Mouse (Mus musculus) Patski (cell line): ENCODE measurements at regions not wholly inside any gene's neighbourhood (a gene's known extent, or its start where the extent isn't known, plus 50 kb on each side); places are given as distances from the start of the nearest gene placed in this dataset.

Source experiments
- ATAC-seq: fragments of 100-300 bp; one replicate; pipeline ENCODE4 v1.8.0; 2021
- CTCF ChIA-PET: fragments of 350-600 bp; sonication (Branson Sonifier 250); formaldehyde crosslinking; loops from one replicate; lab custom pipeline; 2022; ENCODE audit warnings: inconsistent platforms; lab: Charles Lee
- POLR2A ChIA-PET: fragments of 350-600 bp; sonication (Branson Sonifier 250); formaldehyde crosslinking; loops from one replicate; lab custom pipeline; 2022; ENCODE audit warnings: antibody characterized with exemption, inconsistent platforms; lab: Charles Lee
- DNase-seq: peaks from one replicate; pipeline ENCODE4 v3.0.0-alpha.2; 2011; ENCODE audit warnings: low read depth, low spot score
- H3K27me3 ChIP-seq: fragments of 371-371 bp; one replicate; pipeline ENCODE4 v1.5.1; 2021
- CTCF ChIP-seq: fragments of 100-300 bp; IDR thresholded peaks from one replicate; pipeline ENCODE4 v1.5.1; 2021
- in situ Hi-C: fragments of 300-500 bp; cut with MboI; formaldehyde crosslinking; loops from 3 replicates; pipeline ENCODE4 v1.11.1; 2018; ENCODE audit warnings: low pct_unique_long_range_greater_than_20kb, mixed read lengths

DNA sequence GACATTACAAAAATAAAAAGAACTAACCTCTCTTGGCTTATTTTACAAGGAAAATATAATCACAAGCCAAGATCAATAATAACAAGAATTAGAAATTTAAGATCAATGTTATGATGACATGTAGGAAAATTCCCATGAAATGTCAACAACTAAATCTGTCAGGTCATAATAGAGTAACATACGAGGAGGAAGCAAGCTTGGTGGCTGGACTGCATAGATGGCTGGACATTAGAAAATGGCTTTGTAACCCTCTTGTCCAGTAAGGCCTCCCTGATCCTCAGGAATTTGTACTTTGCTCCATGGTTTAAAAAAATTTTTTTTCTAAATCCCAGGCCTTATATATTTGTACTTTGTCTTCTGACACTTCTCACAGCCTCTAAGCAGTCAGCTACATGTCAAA is 132.7 kb upstream of the Aoah start:
- POLR2A ChIA-PET = no interaction called here
- in situ Hi-C loops = no loop called here
- CTCF ChIA-PET = interaction anchor here (1.6 kb wide), 1 partner anchor 15 kb away, joined by 6 read pairs; no protein-coding TSS in a partner anchor
- ATAC-seq (no peak), DNase-seq (no peak)
- TF ChIP-seq CTCF = no peak
- H3K27me3 ChIP-seq = no peaks in the 10 kb centered on the region

DNA sequence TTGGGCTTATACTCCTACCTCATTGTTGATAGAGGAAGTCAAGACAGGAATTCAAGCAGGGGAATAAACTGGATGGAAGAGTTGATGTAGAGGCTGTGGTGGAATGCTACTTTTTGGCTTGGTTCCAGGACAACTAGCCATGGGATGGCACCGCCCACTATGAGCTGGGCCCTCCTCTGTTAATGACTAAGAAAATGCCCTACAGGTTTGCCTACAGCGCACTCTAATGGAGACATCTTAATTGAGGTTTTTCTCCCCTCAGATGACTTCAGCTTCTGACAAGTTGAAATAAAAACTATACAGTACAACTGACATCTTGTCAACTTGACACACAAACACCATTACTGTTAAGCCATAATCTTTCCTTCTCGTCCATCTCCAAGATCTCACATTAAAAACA is 115.2 kb upstream of the Aoah start:
- DNase-seq (no peak), ATAC-seq (no peak)
- POLR2A ChIA-PET = no interaction called here
- in situ Hi-C loops = no loop called here
- CTCF ChIA-PET = no interaction called here
- no peaks in the 10 kb centered on the region for H3K27me3 ChIP-seq
- TF ChIP-seq CTCF = no peak

DNA sequence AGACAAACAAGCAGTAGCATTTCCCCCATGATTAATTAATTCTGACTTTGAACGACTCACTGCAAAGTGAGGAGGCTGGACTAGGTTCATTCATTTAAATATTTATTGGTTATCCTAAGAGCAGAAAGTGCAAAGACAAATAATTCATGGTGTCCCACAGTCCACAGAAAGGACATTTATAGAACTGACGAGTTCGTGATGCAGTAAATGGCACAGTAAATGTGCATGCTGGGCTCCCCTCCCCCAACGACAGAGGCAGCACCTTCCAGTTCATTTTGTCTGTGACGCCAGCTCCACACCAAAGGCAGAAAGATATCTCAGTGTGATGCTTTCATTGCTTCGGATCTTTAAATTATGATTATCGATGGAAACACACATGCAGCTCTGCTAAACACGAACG is 107.0 kb upstream of the Aoah start:
- in situ Hi-C loops = no loop called here
- ATAC-seq = no peak
- DNase-seq = no peak
- ChIA-PET POLR2A (no interaction called here), CTCF (no interaction called here)
- no peaks in the 10 kb centered on the region for H3K27me3 ChIP-seq
- TF ChIP-seq CTCF = no peak

DNA sequence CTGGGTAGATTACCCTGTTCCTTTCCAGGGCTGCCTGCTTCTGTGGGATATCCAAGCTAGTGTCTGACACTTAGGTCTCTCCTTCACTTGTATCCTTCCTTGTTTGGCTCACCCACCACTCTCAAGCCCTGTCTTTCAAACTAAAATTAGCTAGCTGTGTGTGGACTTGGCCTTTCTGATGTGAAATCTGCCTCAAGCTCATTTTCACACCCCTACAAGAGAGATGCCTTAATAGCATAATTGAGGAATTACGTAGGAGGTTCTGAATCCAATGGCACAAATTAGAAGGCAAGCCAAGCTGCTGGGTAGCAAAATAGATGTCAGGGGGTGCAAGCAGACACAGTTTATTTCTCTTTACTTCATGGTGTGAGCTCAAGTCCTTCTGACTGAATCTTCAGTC is 106.5 kb upstream of the Aoah start:
- ChIA-PET CTCF (no interaction called here), POLR2A (no interaction called here)
- H3K27me3 ChIP-seq = no peaks in the 10 kb centered on the region
- DNase-seq (no peak), ATAC-seq (no peak)
- in situ Hi-C loops = no loop called here
- TF ChIP-seq CTCF = no peak

DNA sequence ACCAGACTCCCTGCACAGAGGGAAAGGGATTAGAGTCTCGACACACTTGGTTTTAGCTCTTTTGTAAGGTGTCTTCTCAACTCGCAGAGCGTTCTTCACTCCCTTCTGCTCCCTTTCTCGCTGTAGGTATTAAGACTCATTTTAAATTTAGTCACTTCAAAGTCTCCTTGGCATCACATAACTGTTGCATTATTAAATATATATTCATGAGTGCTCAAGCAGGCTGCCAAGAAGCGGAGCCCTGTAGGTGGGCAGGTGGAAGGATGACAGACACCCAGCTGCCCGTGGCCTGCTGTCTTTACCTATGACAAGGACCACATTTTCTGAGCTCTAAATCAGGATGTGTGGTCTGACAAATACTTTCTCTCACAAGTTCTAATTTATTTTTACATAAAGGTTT is 82.4 kb upstream of the Aoah start:
- ChIA-PET CTCF (no interaction called here), POLR2A (no interaction called here)
- no peaks in the 10 kb centered on the region for H3K27me3 ChIP-seq
- TF ChIP-seq CTCF = no peak
- DNase-seq (no peak), ATAC-seq (no peak)
- in situ Hi-C loops = no loop called here

DNA sequence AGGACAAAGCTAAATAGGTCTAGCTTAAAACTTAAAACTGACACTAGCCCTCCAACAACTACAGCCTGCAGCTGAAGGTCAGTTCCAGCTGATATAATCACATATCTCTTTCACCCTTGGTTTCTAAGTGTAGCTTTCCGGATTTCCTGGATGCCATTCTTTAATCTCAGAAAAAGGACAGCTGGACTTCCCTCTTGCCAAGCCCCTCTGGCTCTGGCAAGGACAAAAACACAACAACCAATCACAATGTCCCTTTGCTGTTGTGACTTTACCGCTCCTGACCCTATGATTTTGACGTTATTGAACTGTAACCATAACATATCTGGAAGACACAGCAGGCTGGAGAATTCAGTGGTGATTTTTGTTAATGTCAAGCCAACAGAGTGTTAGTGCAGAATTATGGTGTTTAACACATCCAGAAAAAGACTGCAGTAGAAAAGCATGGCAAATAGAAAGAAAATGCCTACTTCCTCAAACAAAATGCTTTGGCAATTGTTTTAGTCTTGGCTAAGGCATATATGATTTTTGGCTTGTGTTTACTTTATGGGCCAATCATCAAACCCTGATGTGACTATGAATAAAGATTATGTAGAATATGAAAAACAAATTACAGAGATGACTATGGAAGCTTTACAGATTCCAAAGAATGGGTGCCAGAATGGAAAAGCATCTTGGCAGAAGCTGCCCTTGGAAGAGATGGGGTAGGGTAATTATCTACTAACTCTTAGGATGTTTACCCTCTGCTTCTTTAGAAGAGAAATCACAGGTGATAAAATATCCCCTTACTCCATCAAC is 70.4 kb upstream of the Aoah start:
- no peak for TF ChIP-seq CTCF
- H3K27me3 ChIP-seq = no peaks in the 10 kb centered on the region
- in situ Hi-C loops = no loop called here
- ChIA-PET POLR2A (no interaction called here), CTCF (no interaction called here)
- ATAC-seq (no peak), DNase-seq (no peak)

DNA sequence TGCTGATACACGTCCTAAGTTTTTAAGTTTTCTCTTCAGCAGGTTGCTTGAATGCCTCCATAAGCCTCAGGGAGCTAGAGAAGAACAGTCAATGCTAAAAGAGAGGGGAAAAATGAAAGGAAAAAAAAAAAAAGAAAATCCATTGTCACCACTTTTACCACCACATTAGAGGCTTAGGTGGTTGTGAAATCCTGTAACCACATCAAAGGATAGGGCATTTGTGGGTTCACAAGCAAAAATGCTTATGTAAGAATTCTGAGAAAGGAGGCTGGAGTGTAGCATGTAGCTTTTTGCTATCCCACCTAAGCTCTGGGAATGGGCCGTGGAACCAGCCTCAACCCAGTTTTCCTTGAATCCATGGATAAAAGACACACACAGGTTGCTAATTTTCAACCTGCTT is 69.5 kb upstream of the Aoah start:
- no peak for TF ChIP-seq CTCF
- H3K27me3 ChIP-seq = no peaks in the 10 kb centered on the region
- ChIA-PET CTCF (no interaction called here), POLR2A (no interaction called here)
- ATAC-seq (no peak), DNase-seq (no peak)
- in situ Hi-C loops = no loop called here

DNA sequence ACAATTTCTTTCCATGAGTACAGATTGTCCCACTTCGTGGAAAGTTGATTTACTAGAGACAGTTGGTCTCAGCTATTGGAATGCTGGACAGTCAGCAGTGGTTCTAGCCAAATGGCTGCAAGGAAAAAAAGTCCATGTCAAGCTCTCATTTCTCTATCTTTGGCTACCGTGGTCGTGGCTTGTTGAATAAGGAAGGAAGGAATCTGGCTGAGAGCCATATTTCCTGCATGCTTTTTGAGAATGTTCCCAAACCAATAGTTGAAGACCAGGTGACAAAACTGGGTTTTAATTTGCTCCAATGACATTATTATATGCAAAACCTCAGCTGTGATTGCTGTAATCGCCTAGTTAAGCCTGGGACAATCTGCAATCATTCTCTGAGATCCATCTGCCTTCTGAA is 68.4 kb upstream of the Aoah start:
- H3K27me3 ChIP-seq = no peaks in the 10 kb centered on the region
- ATAC-seq = no peak
- no peak for TF ChIP-seq CTCF
- CTCF ChIA-PET = no interaction called here
- POLR2A ChIA-PET = no interaction called here
- no peak for DNase-seq
- in situ Hi-C loops = no loop called here

DNA sequence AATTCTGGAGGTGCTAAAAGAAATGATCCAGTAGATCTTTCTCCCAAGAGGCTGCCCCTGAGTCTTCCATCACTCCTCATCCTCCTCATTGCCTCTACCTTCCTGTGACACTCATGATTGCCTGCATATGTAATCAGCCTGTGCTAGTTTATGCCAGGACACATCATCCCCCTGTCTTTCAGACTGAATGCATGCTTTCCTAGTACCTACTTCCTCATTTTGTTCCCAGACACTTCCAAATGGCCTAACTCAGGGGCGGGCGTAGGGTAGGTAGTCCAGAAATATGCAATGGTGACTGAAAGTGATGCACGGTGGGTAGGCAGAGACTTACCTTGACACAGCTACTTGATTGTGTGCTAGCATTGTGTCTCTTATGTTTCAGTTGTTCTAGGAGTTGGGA is 65.8 kb upstream of the Aoah start:
- DNase-seq (no peak), ATAC-seq (no peak)
- H3K27me3 ChIP-seq = no peaks in the 10 kb centered on the region
- POLR2A ChIA-PET = no interaction called here
- CTCF ChIA-PET = no interaction called here
- in situ Hi-C loops = no loop called here
- TF ChIP-seq CTCF = no peak

DNA sequence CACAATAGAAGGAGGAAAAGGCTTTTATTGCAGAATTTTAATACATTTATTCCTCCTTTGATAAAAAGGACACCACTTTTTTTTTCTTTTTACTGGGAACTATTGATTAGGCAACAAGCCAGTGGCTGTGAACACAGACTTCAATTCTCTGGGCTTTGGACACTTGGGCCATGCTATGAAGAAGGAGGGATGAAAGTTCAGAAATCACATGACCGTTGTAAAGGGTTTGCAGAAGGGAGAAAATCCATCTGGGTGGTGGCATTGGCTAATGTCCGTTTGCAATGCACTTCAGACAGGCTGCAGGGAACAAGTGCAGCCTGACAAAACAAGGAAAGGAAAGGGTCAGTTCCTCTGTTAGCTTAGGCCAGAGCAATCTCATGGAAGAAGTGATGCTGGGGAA is 60.9 kb upstream of the Aoah start:
- no peak for TF ChIP-seq CTCF
- ATAC-seq (no peak), DNase-seq (no peak)
- CTCF ChIA-PET = no interaction called here
- POLR2A ChIA-PET = no interaction called here
- no peaks in the 10 kb centered on the region for H3K27me3 ChIP-seq
- in situ Hi-C loops = no loop called here

DNA sequence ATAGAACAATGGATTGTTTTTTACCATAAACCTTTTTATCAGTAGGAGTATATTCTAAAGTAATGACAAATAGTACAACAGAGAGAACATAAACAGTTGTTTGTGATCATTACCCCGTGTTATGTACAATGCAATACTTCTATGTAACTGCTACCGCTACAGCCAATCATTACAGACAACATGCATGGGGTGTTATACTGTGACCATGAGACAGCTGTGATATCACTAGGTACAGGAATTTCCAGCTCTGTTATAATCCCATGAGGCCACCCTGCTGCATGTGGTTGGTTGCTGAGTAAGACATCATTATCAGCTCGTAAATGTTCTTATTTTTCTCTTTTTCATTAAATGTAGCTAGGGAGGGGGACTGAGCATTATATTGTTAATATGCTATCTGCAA is 59.6 kb upstream of the Aoah start:
- in situ Hi-C loops = no loop called here
- TF ChIP-seq CTCF = no peak
- ATAC-seq = no peak
- POLR2A ChIA-PET = no interaction called here
- no peak for DNase-seq
- H3K27me3 ChIP-seq = no peaks in the 10 kb centered on the region
- CTCF ChIA-PET = no interaction called here

DNA sequence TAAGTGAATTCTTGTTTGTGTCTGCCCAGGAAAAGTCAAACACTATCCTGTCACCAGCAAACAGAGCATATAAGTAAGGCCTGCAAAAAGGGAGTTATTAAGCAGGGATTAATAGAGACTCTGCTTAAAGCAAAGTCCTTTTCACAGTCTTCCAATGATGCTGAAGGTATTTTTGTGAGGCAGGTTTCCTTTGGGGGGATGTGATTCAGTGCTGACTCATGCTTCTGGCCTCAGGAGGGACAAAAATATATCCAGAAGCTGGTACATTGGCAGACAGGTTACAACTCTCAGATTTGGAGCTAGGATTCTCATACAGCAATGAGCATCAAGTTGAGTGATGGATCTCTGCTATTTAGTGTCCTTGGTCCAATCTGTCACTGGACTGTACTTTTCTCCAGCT is 57.3 kb upstream of the Aoah start:
- ChIA-PET POLR2A (no interaction called here), CTCF (no interaction called here)
- DNase-seq (no peak), ATAC-seq (no peak)
- in situ Hi-C loops = no loop called here
- no peak for TF ChIP-seq CTCF
- no peaks in the 10 kb centered on the region for H3K27me3 ChIP-seq
